Mouse (Mus musculus): ENCODE measurements around the gene AC140267.1. TPM values are rescaled to one million over a fixed set of nuclear protein-coding genes. Genes with fewer than 3 reads are reported as not detected.

AC140267.1 gene
- polyA plus RNA-seq, 1 experiment from 2014 or later, result not detected

- 83% methylated on average over 2 of the region's 2 CpGs for WGBS
- no peaks in the 10 kb centered on the region for H3K4me1 ChIP-seq (replicated peaks; ENCODE audit: insufficient read depth, low read length)
- no peak overlapping the region for H3K9ac ChIP-seq (ENCODE audit: low read depth, low read length)
- ATAC-seq (replicated peaks; ENCODE audit: low FRiP score, low read depth), result no peak
- peaks cover 3% of the 10 kb centered on the region; the same call in 1 of the 2 replicates for H3K27me3 ChIP-seq (ENCODE audit: insufficient read depth, low read length)
- no peak overlapping the region for H3K4me2 ChIP-seq (ENCODE audit: low read length)
- H3K9me3 ChIP-seq (replicated peaks; ENCODE audit: low read length), result no peaks in the 10 kb centered on the region
- TF ChIP-seq CTCF (IDR thresholded peaks at IDR 0.05; ENCODE audit: low read depth), result no peak
- H3K27ac ChIP-seq, result no peak overlapping the region
- no peak for DNase-seq (ENCODE audit: low spot score)
- no peak overlapping the region for H3K4me3 ChIP-seq (replicated peaks; ENCODE audit: low read depth, low read length)
- no peaks in the 10 kb centered on the region for H3K36me3 ChIP-seq (ENCODE audit: insufficient read depth, low read length)
These were observed 43.4 kb downstream of the AC140267.1 start for GRCm38 (mm10) chr15:80279053-80279452.

GRCm38 (mm10) chr15:80280646-80281045 lies 45.0 kb downstream of the AC140267.1 start:
- DNase-seq (ENCODE audit: low spot score) (no peak), ATAC-seq (replicated peaks; ENCODE audit: low FRiP score, low read depth) (no peak)
- Histone ChIP-seq H3K27ac (no peak overlapping the region), H3K9ac (ENCODE audit: low read depth, low read length) (no peak overlapping the region), H3K4me3 (replicated peaks; ENCODE audit: low read depth, low read length) (no peak overlapping the region), H3K4me1 (replicated peaks; ENCODE audit: insufficient read depth, low read length) (no peaks in the 10 kb centered on the region), H3K4me2 (ENCODE audit: low read length) (no peak overlapping the region), H3K36me3 (ENCODE audit: insufficient read depth, low read length) (no peaks in the 10 kb centered on the region), H3K9me3 (replicated peaks; ENCODE audit: low read length) (no peaks in the 10 kb centered on the region), H3K27me3 (ENCODE audit: insufficient read depth, low read length) (peaks cover 3% of the 10 kb centered on the region; the same call in 1 of the 2 replicates)
- 22% methylated on average over 6 of the region's 6 CpGs for WGBS
- TF ChIP-seq CTCF (IDR thresholded peaks at IDR 0.05; ENCODE audit: low read depth), result peak; percentile 71

Other genes starting within 250 kb of the AC140267.1 start
- 6.5 and 6.8 TPM in 2 replicates for gene Pdgfb, start 220.9 kb upstream of the AC140267.1 start, polyA plus RNA-seq (2015; fragmentation: Nextera tagmentation; extraction: Ambion mirVana)
- gene Syngr1, start 144.5 kb upstream of the AC140267.1 start, polyA plus RNA-seq (2015; fragmentation: Nextera tagmentation; extraction: Ambion mirVana), result 21.8 and 24.1 TPM in 2 replicates
- gene Rpl3, start 144.0 kb upstream of the AC140267.1 start, polyA plus RNA-seq (2015; fragmentation: Nextera tagmentation; extraction: Ambion mirVana), result 970 and 975 TPM in 2 replicates
- 27.7 and 31.8 TPM in 2 replicates for gene Tab1, start 102.7 kb upstream of the AC140267.1 start, polyA plus RNA-seq (2015; fragmentation: Nextera tagmentation; extraction: Ambion mirVana)
- 6.7 and 7.4 TPM in 2 replicates for gene Mgat3, start 62.1 kb upstream of the AC140267.1 start, polyA plus RNA-seq (2015; fragmentation: Nextera tagmentation; extraction: Ambion mirVana)
- 19.9 and 20.5 TPM in 2 replicates for gene Mief1, start 1.8 kb upstream of the AC140267.1 start, polyA plus RNA-seq (2015; fragmentation: Nextera tagmentation; extraction: Ambion mirVana)
- gene Atf4, start 19.3 kb downstream of the AC140267.1 start, polyA plus RNA-seq (2015; fragmentation: Nextera tagmentation; extraction: Ambion mirVana), result 116 and 118 TPM in 2 replicates
- gene Rps19bp1, start 28.5 kb downstream of the AC140267.1 start, polyA plus RNA-seq (2015; fragmentation: Nextera tagmentation; extraction: Ambion mirVana), result 53.5 and 62.7 TPM in 2 replicates
- not detected in 2 replicates for gene Cacna1i, start 51.4 kb downstream of the AC140267.1 start, polyA plus RNA-seq (2015; fragmentation: Nextera tagmentation; extraction: Ambion mirVana)